Mouse (Mus musculus) liver, embryonic 14.5 days (tissue): ENCODE results near the gene Gmcl1. TPM values are rescaled to one million over a fixed set of nuclear protein-coding genes. Genes with fewer than 3 reads are reported as not detected.

Experiments
- ATAC-seq: fragments of 200-750 bp; cut with Nextera tagmentation; 2 replicates; pipeline ENCODE4 v1.8.0; 2017; ENCODE audit warnings: moderate number of reproducible peaks, mild to moderate bottlenecking, moderate library complexity; ENCODE audit not compliant: insufficient read depth
- DNase-seq, 3 experiments: peaks; one replicate each; pipeline ENCODE4 v3.0.0-alpha.2; 2012 to 2013; ENCODE audit warnings: low read depth in 3 of 3, low spot score in 3 of 3
- H3K27ac ChIP-seq: fragments of 300-500 bp; sonication (generic); 2 replicates; pipeline ENCODE4 v1.5.1; 2014; ENCODE audit warnings: moderate library complexity, mild to moderate bottlenecking, control low read depth, inconsistent platforms
- H3K27me3 ChIP-seq: fragments of 300-500 bp; sonication (generic); 2 replicates; pipeline ENCODE4 v1.6.1; 2014; ENCODE audit warnings: mild to moderate bottlenecking, low read length, moderate library complexity; ENCODE audit not compliant: control insufficient read depth, insufficient read depth
- H3K36me3 ChIP-seq: fragments of 300-500 bp; sonication (generic); replicated peaks from 2 replicates; pipeline ENCODE4 v1.6.1; 2014; ENCODE audit warnings: low read depth; ENCODE audit not compliant: control insufficient read depth, insufficient read depth
- H3K4me1 ChIP-seq, 2 experiments: fragments of 200-500 bp in 1 of 2; fragments of 300-500 bp in 1 of 2; sonication (generic) in 1 of 2; replicated peaks; 2 replicates each; pipeline ENCODE4 v1.6.1; 2012 to 2014; ENCODE audit warnings: antibody characterized with exemption in 1 of 2, inconsistent platforms in 1 of 2, low read length in 1 of 2; ENCODE audit not compliant: control insufficient read depth in 2 of 2, insufficient read depth in 2 of 2
- H3K4me2 ChIP-seq: fragments of 300-500 bp; sonication (generic); 2 replicates; pipeline ENCODE4 v1.6.1; 2014; ENCODE audit warnings: low read depth, mild to moderate bottlenecking, control low read depth, moderate library complexity
- H3K4me3 ChIP-seq, 2 experiments: fragments of 200-500 bp in 1 of 2; fragments of 300-500 bp in 1 of 2; sonication (generic) in 1 of 2; 2 replicates each; pipeline ENCODE4 v1.5.1; 2012 to 2014; ENCODE audit warnings: low read depth in 2 of 2, low read length in 2 of 2, mild to moderate bottlenecking in 2 of 2, control low read depth in 1 of 2, inconsistent platforms in 1 of 2, moderate library complexity in 1 of 2; ENCODE audit not compliant: insufficient read depth in 1 of 2
- H3K9ac ChIP-seq: fragments of 300-500 bp; sonication (generic); replicated peaks from 2 replicates; pipeline ENCODE4 v1.6.1; 2014; ENCODE audit warnings: mild to moderate bottlenecking, control low read depth, moderate library complexity
- H3K9me3 ChIP-seq: fragments of 300-500 bp; sonication (generic); 2 replicates; pipeline ENCODE4 v1.6.1; 2016; ENCODE audit warnings: low read length, mixed read lengths; ENCODE audit not compliant: control insufficient read depth
- CTCF ChIP-seq: IDR thresholded peaks from 2 replicates; pipeline ENCODE4 v1.5.1; 2016; ENCODE audit warnings: antibody characterized with exemption, low read depth, control low read depth
- EP300 ChIP-seq: IDR thresholded peaks from 2 replicates; pipeline ENCODE4 v1.6.1; 2016; ENCODE audit warnings: antibody characterized with exemption, low read depth
- WGBS: fragments of 180-500 bp; shearing (Covaris S2); extraction: QIAGEN DNeasy Blood & Tissue Kit; methylation state at CpG from one replicate; pipeline ENCODE4 v1.1.7; 2014; ENCODE audit not compliant: insufficient replicate concordance; 5-methylcytosine and 5-hydroxymethylcytosine counted together
- polyA plus RNA-seq, 2 experiments: library from polyadenylated mRNA; depleted of rRNA in 1 of 2; stranded (reverse) in 1 of 2; unstranded in 1 of 2; fragments of >200 nt; fragmentation: Nextera tagmentation in 1 of 2; extraction: Ambion mirVana in 1 of 2; gene quantifications; 2 replicates each; pipeline versions ENCODE4 v1.2.1 to v1.2.3; 2012 to 2014

The Gmcl1 gene
- polyA plus RNA-seq, 2 experiments, result 4.8 to 7.4 TPM

- Histone ChIP-seq H3K27ac (no peak overlapping the region), H3K9me3 (no peaks in the 10 kb centered on the region), H3K36me3 (no peaks in the 10 kb centered on the region), H3K4me2 (no peak overlapping the region), H3K4me1 (no peaks in the 10 kb centered on the region), H3K27me3 (no peaks in the 10 kb centered on the region), H3K4me3 (no peak overlapping the region), H3K9ac (no peak overlapping the region)
- DNase-seq, result no peak
- no peak for TF ChIP-seq CTCF
- no peak for TF ChIP-seq EP300
- WGBS, result 79% methylated on average over 4 of the region's 4 CpGs
- no peak for ATAC-seq
These were observed 25.0 kb downstream of the Gmcl1 start for GRCm38 (mm10) chr6:86708072-86708774.

GRCm38 (mm10) chr6:86702577-86702976 lies 30.6 kb downstream of the Gmcl1 start:
- ATAC-seq, result 0 out of 2 replicates have a peak, but pooled peaks have one; percentile 33
- Histone ChIP-seq H3K36me3 (no peaks in the 10 kb centered on the region), H3K27ac (no peak overlapping the region), H3K4me3 (no peak overlapping the region), H3K4me2 (no peak overlapping the region), H3K9ac (no peak overlapping the region), H3K9me3 (no peaks in the 10 kb centered on the region), H3K4me1 (no peaks in the 10 kb centered on the region), H3K27me3 (no peaks in the 10 kb centered on the region)
- TF ChIP-seq CTCF, result no peak
- no peak for TF ChIP-seq EP300
- peak in 1 of 3 experiments; percentile 17 for DNase-seq
- 74% methylated on average over 9 of the region's 9 CpGs for WGBS

GRCm38 (mm10) chr6:86697903-86698302 lies 35.3 kb downstream of the Gmcl1 start:
- Histone ChIP-seq H3K4me3 (no peak overlapping the region), H3K9me3 (no peaks in the 10 kb centered on the region), H3K36me3 (no peaks in the 10 kb centered on the region), H3K27me3 (no peaks in the 10 kb centered on the region), H3K27ac (no peak overlapping the region), H3K4me1 (no peaks in the 10 kb centered on the region), H3K9ac (no peak overlapping the region), H3K4me2 (no peak overlapping the region)
- ATAC-seq (no peak), DNase-seq (no peak)
- 62% methylated on average over 6 of the region's 6 CpGs for WGBS
- TF ChIP-seq CTCF (no peak), EP300 (no peak)

GRCm38 (mm10) chr6:86696213-86696612 lies 37.0 kb downstream of the Gmcl1 start:
- ATAC-seq (no peak), DNase-seq (no peak)
- Histone ChIP-seq H3K9ac (no peak overlapping the region), H3K27me3 (no peaks in the 10 kb centered on the region), H3K4me2 (no peak overlapping the region), H3K4me3 (no peak overlapping the region), H3K9me3 (no peaks in the 10 kb centered on the region), H3K4me1 (no peaks in the 10 kb centered on the region), H3K27ac (no peak overlapping the region), H3K36me3 (no peaks in the 10 kb centered on the region)
- WGBS, result 77% methylated on average over 10 of the region's 10 CpGs
- TF ChIP-seq CTCF, result no peak
- TF ChIP-seq EP300, result no peak

- Histone ChIP-seq H3K4me2 (no peak overlapping the region), H3K27me3 (no peaks in the 10 kb centered on the region), H3K4me1 (peaks cover 3 to 6% of the 10 kb centered on the region in 2 experiments; a peak in 3 of 4 replicates), H3K27ac (no peak overlapping the region), H3K4me3 (no peak overlapping the region), H3K9ac (no peak overlapping the region), H3K36me3 (peaks cover 3% of the 10 kb centered on the region), H3K9me3 (no peaks in the 10 kb centered on the region)
- DNase-seq, result peak in 2 of 3 experiments; percentile 50 to 53
- ATAC-seq, result no peak
- TF ChIP-seq CTCF (peak; percentile 93), EP300 (no peak)
These were observed 38.7 kb downstream of the Gmcl1 start for GRCm38 (mm10) chr6:86694465-86694864.
